Mouse (Mus musculus) layer of hippocampus, adult 2 months (tissue): Measurements from ENCODE around the gene Atp6v1g3. TPM values are rescaled to one million over a fixed set of nuclear protein-coding genes. Genes with fewer than 3 reads are reported as not detected.

Experiments used
- DNase-seq, 2 experiments: peaks; one replicate each; pipeline ENCODE4 v3.0.0; 2022; ENCODE audit warnings: low spot score in 2 of 2
- H3K27ac ChIP-seq: fragments of 200-600 bp; 2 replicates; pipeline ENCODE4 v1.8.1; 2022
- H3K4me3 ChIP-seq: fragments of 200-600 bp; 2 replicates; pipeline ENCODE4 v1.8.1; 2022; ENCODE audit warnings: mild to moderate bottlenecking
- CTCF ChIP-seq: fragments of 200-600 bp; conservative IDR thresholded peaks from 2 replicates; pipeline ENCODE4 v1.8.1; 2022; ENCODE audit warnings: antibody characterized with exemption, mild to moderate bottlenecking, moderate library complexity
- total RNA-seq, 2 experiments: library from RNA; stranded (reverse); gene quantifications; 2 replicates each; pipeline ENCODE4 v1.2.3; 2021

Gene Atp6v1g3
- total RNA-seq, 2 experiments from 2014 or later = not detected

- H3K4me3 ChIP-seq = no peak overlapping the region
- TF ChIP-seq CTCF = no peak
- no peak for DNase-seq
- H3K27ac ChIP-seq = no peak overlapping the region
Observed at GRCm38 (mm10) chr1:138261520-138261919, 12.0 kb upstream of the Atp6v1g3 start.

- DNase-seq = no peak
- no peak overlapping the region for H3K4me3 ChIP-seq
- no peak for TF ChIP-seq CTCF
- no peak overlapping the region for H3K27ac ChIP-seq
Observed at GRCm38 (mm10) chr1:138262408-138262807, 11.1 kb upstream of the Atp6v1g3 start.

GRCm38 (mm10) chr1:138267465-138268055, 6.0 kb upstream of the Atp6v1g3 start:
- Histone ChIP-seq H3K27ac (no peak overlapping the region), H3K4me3 (no peak overlapping the region)
- DNase-seq = no peak
- no peak for TF ChIP-seq CTCF

- no peak for TF ChIP-seq CTCF
- no peak for DNase-seq
- H3K27ac ChIP-seq = no peak overlapping the region
- no peak overlapping the region for H3K4me3 ChIP-seq
Observed at GRCm38 (mm10) chr1:138274930-138275329, 1.4 kb downstream of the Atp6v1g3 start.

GRCm38 (mm10) chr1:138275859-138276258, 2.3 kb downstream of the Atp6v1g3 start:
- peak; percentile 36 for TF ChIP-seq CTCF

GRCm38 (mm10) chr1:138281139-138281538, 7.6 kb downstream of the Atp6v1g3 start:
- TF ChIP-seq CTCF = no peak
- no peak for DNase-seq
- no peak overlapping the region for H3K4me3 ChIP-seq
- H3K27ac ChIP-seq = no peak overlapping the region

More at GRCm38 (mm10) chr1:138275859-138276258, 2.3 kb downstream of the Atp6v1g3 start:
- no peak for DNase-seq
- no peak overlapping the region for H3K4me3 ChIP-seq
- no peak overlapping the region for H3K27ac ChIP-seq

GRCm38 (mm10) chr1:138282413-138283141, 9.0 kb downstream of the Atp6v1g3 start:
- DNase-seq = peak; percentile 38 to 57
- Histone ChIP-seq H3K27ac (peak overlapping the region; percentile 56; the same call in 1 of the 2 replicates), H3K4me3 (no peak overlapping the region)
- no peak for TF ChIP-seq CTCF

- no peak for TF ChIP-seq CTCF
- DNase-seq = no peak
- H3K27ac ChIP-seq = no peak overlapping the region
- no peak overlapping the region for H3K4me3 ChIP-seq
Observed at GRCm38 (mm10) chr1:138287665-138288064, 14.1 kb downstream of the Atp6v1g3 start.

GRCm38 (mm10) chr1:138288721-138289120, 15.2 kb downstream of the Atp6v1g3 start:
- Histone ChIP-seq H3K4me3 (no peak overlapping the region), H3K27ac (no peak overlapping the region)
- no peak for DNase-seq
- TF ChIP-seq CTCF = no peak

GRCm38 (mm10) chr1:138289455-138290425, 16.2 kb downstream of the Atp6v1g3 start:
- TF ChIP-seq CTCF = no peak
- Histone ChIP-seq H3K4me3 (no peak overlapping the region), H3K27ac (no peak overlapping the region)
- DNase-seq = peak in 1 of 2 experiments; percentile 54

GRCm38 (mm10) chr1:138291463-138291862, 17.9 kb downstream of the Atp6v1g3 start:
- H3K4me3 ChIP-seq = no peak overlapping the region
- no peak overlapping the region for H3K27ac ChIP-seq
- no peak for TF ChIP-seq CTCF
- DNase-seq = no peak

- Histone ChIP-seq H3K27ac (no peak overlapping the region), H3K4me3 (no peak overlapping the region)
- DNase-seq = no peak
- TF ChIP-seq CTCF = no peak
Observed at GRCm38 (mm10) chr1:138294487-138294886, 20.9 kb downstream of the Atp6v1g3 start.

GRCm38 (mm10) chr1:138298156-138298555, 24.6 kb downstream of the Atp6v1g3 start:
- no peak for TF ChIP-seq CTCF
- H3K4me3 ChIP-seq = no peak overlapping the region
- H3K27ac ChIP-seq = no peak overlapping the region
- DNase-seq = no peak
